Mouse (Mus musculus) kidney, postnatal 36 days (tissue): Measurements from ENCODE around the gene Mmadhc.

Source experiments
- DNase-seq, 2 experiments: peaks; one replicate each; pipeline ENCODE4 v3.0.0; 2021 to 2022; ENCODE audit warnings: mixed read lengths in 2 of 2

Gene Mmadhc

DNA sequence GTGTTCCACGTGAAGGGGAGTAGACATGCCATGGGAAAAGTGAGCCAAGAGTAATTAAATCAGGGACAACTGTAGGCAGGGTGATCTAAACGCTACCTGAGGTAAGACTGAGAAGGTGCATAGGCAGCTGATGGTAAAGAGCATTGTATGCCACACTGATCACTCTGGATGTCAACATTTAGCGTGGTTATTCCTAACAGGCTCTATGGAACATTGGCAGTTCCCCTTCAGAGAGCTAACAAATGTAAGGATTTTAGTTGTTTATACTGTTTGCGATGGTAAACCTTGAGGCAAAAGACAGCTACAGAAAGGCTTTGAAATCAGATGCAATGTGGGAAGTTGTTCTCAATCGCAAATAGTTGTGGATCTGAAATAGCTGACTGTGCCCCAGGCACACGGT is 32.5 kb downstream of the Mmadhc start:
- DNase-seq, result no peak

DNA sequence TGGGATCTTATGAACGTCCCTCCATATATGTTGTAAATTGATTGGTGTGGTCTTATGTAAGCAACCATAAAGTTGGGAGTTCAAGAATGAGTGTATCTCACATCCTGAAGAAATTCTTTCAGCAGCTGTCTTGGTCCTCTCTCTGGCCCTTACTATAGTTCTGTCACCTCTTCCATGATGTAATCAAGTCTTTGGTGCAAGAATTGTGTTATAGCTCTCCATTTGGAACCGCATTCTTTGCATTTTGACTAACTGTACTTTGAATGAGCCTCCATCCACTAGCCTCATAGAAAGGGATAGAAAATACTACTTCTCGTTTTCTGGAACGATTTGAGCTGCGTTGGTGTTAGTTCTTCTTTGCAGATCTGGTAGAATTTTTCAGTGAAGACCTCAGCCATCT is 41.6 kb downstream of the Mmadhc start:
- DNase-seq, result no peak

DNA sequence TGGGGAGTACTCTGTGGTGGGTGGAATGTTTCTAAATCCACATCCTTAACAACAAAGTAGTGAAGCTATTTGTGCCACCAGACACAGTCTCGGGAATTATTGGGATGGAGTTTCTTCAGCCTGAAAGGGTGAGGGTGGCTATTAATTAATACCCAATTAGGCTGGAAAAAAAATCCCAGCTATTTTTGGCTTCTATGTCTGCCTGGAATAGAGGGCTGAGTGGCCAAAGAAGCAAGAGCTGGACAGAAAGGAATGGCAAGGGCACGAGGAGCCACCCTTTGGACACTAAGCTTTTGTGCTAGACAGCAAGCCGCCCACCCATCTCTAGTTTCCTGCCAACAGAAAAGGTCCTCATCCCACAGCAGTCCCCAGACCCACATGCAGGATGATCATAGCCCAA is 48.0 kb downstream of the Mmadhc start:
- DNase-seq, result no peak

DNA sequence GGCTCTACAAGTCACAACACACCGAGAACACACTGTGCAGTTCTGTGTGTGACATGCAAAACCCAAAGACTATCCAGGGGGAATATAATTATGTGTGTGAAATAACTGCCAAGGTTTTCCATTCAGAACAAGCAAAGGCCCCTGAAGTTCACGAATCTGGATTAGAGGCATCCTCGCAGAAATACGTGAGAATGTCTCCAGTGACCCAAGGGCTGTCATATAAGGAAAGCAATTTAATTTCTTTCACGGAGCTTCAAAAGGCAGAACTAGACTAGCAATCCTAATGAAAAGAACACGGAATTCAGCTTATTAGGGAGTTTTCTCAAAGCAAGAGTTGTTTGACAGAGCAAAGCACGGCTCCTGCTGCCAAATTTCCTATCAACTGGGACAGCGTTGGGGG is 63.1 kb downstream of the Mmadhc start:
- DNase-seq, result no peak
